Mouse (Mus musculus): ENCODE measurements around the gene Sik1. TPM values are rescaled to one million over a fixed set of nuclear protein-coding genes. Genes with fewer than 3 reads are reported as not detected.

Gene Sik1
- total RNA-seq, 2 experiments from 2014 or later, result 18.7 to 29.0 TPM

- DNase-seq (ENCODE audit: low spot score), result no peak
- intact Hi-C loops (cut with DNase I), result no loop called here
Measured at GRCm38 (mm10) chr17:31877181-31877581, 21.6 kb upstream of the Sik1 start.

- intact Hi-C loops (cut with DNase I), result no loop called here
- DNase-seq (ENCODE audit: low spot score), result no peak
Measured at GRCm38 (mm10) chr17:31876775-31877174, 21.2 kb upstream of the Sik1 start.

- intact Hi-C loops (cut with DNase I), result no loop called here
- DNase-seq (ENCODE audit: low spot score), result no peak
Measured at GRCm38 (mm10) chr17:31875326-31875930, 19.8 kb upstream of the Sik1 start.

GRCm38 (mm10) chr17:31874691-31875090 is 19.1 kb upstream of the Sik1 start:
- DNase-seq (ENCODE audit: low spot score), result no peak
- intact Hi-C loops (cut with DNase I), result no loop called here

- intact Hi-C loops (cut with DNase I), result no loop called here
- peak; percentile 79 for DNase-seq (ENCODE audit: low spot score)
Measured at GRCm38 (mm10) chr17:31873973-31874372, 18.4 kb upstream of the Sik1 start.

GRCm38 (mm10) chr17:31873185-31873870 is 17.7 kb upstream of the Sik1 start:
- intact Hi-C loops (cut with DNase I), result no loop called here
- DNase-seq (ENCODE audit: low spot score), result no peak

- no peak for DNase-seq (ENCODE audit: low spot score)
- intact Hi-C loops (cut with DNase I), result no loop called here
Measured at GRCm38 (mm10) chr17:31872826-31873165, 17.2 kb upstream of the Sik1 start.

GRCm38 (mm10) chr17:31871968-31872825 is 16.6 kb upstream of the Sik1 start:
- intact Hi-C loops (cut with DNase I), result no loop called here
- no peak for DNase-seq (ENCODE audit: low spot score)

GRCm38 (mm10) chr17:31870931-31871421 is 15.4 kb upstream of the Sik1 start:
- no peak for DNase-seq (ENCODE audit: low spot score)
- intact Hi-C loops (cut with DNase I), result no loop called here

GRCm38 (mm10) chr17:31870446-31870845 is 14.8 kb upstream of the Sik1 start:
- no peak for DNase-seq (ENCODE audit: low spot score)
- intact Hi-C loops (cut with DNase I), result no loop called here

- intact Hi-C loops (cut with DNase I), result no loop called here
- no peak for DNase-seq (ENCODE audit: low spot score)
Measured at GRCm38 (mm10) chr17:31868076-31868475, 12.5 kb upstream of the Sik1 start.

- intact Hi-C loops (cut with DNase I), result no loop called here
- no peak for DNase-seq (ENCODE audit: low spot score)
Measured at GRCm38 (mm10) chr17:31867061-31867460, 11.5 kb upstream of the Sik1 start.

GRCm38 (mm10) chr17:31865636-31866035 is 10.0 kb upstream of the Sik1 start:
- DNase-seq (ENCODE audit: low spot score), result no peak
- intact Hi-C loops (cut with DNase I), result no loop called here

- intact Hi-C loops (cut with DNase I), result no loop called here
- DNase-seq (ENCODE audit: low spot score), result no peak
Measured at GRCm38 (mm10) chr17:31864666-31865450, 9.3 kb upstream of the Sik1 start.

GRCm38 (mm10) chr17:31863151-31863815 is 7.7 kb upstream of the Sik1 start:
- intact Hi-C loops (cut with DNase I), result no loop called here
- no peak for DNase-seq (ENCODE audit: low spot score)

GRCm38 (mm10) chr17:31862136-31862535 is 6.5 kb upstream of the Sik1 start:
- intact Hi-C loops (cut with DNase I), result no loop called here
- no peak for DNase-seq (ENCODE audit: low spot score)

- intact Hi-C loops (cut with DNase I), result no loop called here
- no peak for DNase-seq (ENCODE audit: low spot score)
Measured at GRCm38 (mm10) chr17:31861661-31862060, 6.1 kb upstream of the Sik1 start.

GRCm38 (mm10) chr17:31860856-31861255 is 5.3 kb upstream of the Sik1 start:
- no peak for DNase-seq (ENCODE audit: low spot score)
- intact Hi-C loops (cut with DNase I), result no loop called here

GRCm38 (mm10) chr17:31859367-31859766 is 3.8 kb upstream of the Sik1 start:
- intact Hi-C loops (cut with DNase I), result loop anchor here (2.0 kb wide), 2 partner anchors 45 to 75 kb away; no protein-coding TSS in a partner anchor
- no peak for DNase-seq (ENCODE audit: low spot score)

Data from heart, postnatal 25 days (tissue).